Mouse (Mus musculus): ENCODE results near the gene Scnn1b.

DNA sequence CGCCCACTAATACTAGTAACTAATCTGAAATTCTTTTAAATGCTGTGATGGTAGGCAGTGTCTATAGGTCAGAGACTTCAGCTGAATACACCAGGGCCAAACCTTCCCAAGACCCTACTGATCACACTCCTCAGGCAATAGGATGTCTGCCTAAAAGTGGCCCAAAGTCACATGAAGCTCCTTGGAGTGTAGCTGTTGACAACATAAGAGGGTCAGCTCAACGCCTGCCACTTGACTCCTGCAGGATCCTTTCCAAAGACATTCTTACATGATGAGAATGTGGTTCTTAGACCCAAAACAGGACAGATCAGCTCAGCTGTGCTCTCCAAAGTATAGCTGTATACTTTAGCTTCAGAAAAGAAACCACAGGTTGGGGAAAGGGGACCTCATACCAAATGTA, 77.5 kb downstream of the Scnn1b start:
- TF ChIP-seq POLR2A (IDR thresholded peaks at IDR 0.05; ENCODE audit: borderline replicate concordance, extremely low read depth, insufficient read depth, insufficient read length, poor library complexity, severe bottlenecking) (no peak), CTCF (IDR thresholded peaks at IDR 0.05; ENCODE audit: borderline replicate concordance, extremely low read depth, insufficient read depth, insufficient read length) (no peak)
